Mouse (Mus musculus) cerebellum, adult 2 months (tissue): Measurements from ENCODE around the gene Olfr1423.

ENCODE experiments used
- CTCF ChIP-seq: fragments of 200-500 bp; IDR thresholded peaks from 2 replicates; pipeline ENCODE4 v1.5.1; 2011; ENCODE audit warnings: low read depth, mild to moderate bottlenecking, control low read depth, low read length, moderate library complexity, borderline replicate concordance; ENCODE audit not compliant: insufficient read depth
- POLR2A ChIP-seq: fragments of 200-500 bp; IDR thresholded peaks from 2 replicates; pipeline ENCODE4 v1.6.1; 2011; ENCODE audit warnings: low read length, control low read depth, borderline replicate concordance; ENCODE audit not compliant: insufficient read depth

DNA sequence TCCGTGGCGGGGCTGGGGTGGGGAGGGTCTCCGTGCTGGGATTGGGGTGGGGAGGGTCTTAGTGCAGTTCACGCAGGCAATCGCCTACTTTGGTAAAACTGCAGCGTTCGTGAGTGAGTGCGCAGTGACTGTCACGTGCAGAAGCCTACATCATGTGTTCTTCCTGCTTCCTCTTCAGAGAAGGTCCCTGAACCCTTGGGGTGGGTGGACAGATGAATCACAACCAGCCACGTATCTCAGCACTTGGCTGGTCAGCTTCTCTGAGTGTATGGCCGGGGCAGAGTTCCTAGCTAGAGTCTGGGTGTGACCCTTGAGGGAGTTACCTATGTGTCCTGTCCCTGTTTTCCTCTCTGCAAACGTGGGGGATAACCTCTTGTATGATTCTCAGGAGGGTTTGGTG lies 27.9 kb downstream of the Olfr1423 start:
- no peak for TF ChIP-seq CTCF
- no peak for TF ChIP-seq POLR2A
